Mouse (Mus musculus) heart, postnatal 36 days (tissue): ENCODE results near the gene Trpv4. TPM values are rescaled to one million over a fixed set of nuclear protein-coding genes. Genes with fewer than 3 reads are reported as not detected.

ENCODE experiments used
- DNase-seq, 2 experiments: peaks; one replicate each; pipeline ENCODE4 v3.0.0; 2021 to 2022
- intact Hi-C: fragments of 180-260 bp; cut with DNase I; formaldehyde crosslinking; loops from one replicate; pipeline ENCODE4 v1.15.1; 2025
- total RNA-seq, 2 experiments: library from RNA; stranded (reverse); gene quantifications; 2 replicates each; pipeline ENCODE4 v1.2.3; 2021

The Trpv4 gene
- 1 to 10 TPM; 2.6 to 7.0 TPM for total RNA-seq

- DNase-seq, result peak; percentile 30 to 45
- intact Hi-C loops, result no loop called here
Measured at GRCm38 (mm10) chr5:114658255-114658654, at the start of gene Trpv4. Trpv4 (minus strand) TSS chr5:114658421.

GRCm38 (mm10) chr5:114707265-114708068 is 49.2 kb upstream of the Trpv4 start, which contains the start of gene Tchp:
Tchp (plus strand) TSS chr5:114707760.
- DNase-seq, result peak; percentile 95 to 97
- intact Hi-C loops, result loop anchor here (1.0 to 5.0 kb wide), 4 partner anchors 31 to 150 kb away; partner anchors contain the start of genes Ankrd13a and Gm9936

GRCm38 (mm10) chr5:114702403-114703392 is 44.5 kb upstream of the Trpv4 start:
- no peak for DNase-seq
- intact Hi-C loops, result no loop called here

GRCm38 (mm10) chr5:114699015-114699414 is 40.8 kb upstream of the Trpv4 start:
- DNase-seq, result peak; percentile 25 to 38
- intact Hi-C loops, result no loop called here

GRCm38 (mm10) chr5:114698044-114698746 is 40.0 kb upstream of the Trpv4 start:
- intact Hi-C loops, result no loop called here

GRCm38 (mm10) chr5:114696939-114697338 is 38.7 kb upstream of the Trpv4 start:
- no peak for DNase-seq
- intact Hi-C loops, result no loop called here

More at GRCm38 (mm10) chr5:114698044-114698746, 40.0 kb upstream of the Trpv4 start:
- DNase-seq, result peak; percentile 48 to 58

- DNase-seq, result no peak
- intact Hi-C loops, result no loop called here
Measured at GRCm38 (mm10) chr5:114695775-114696174, 37.6 kb upstream of the Trpv4 start.

GRCm38 (mm10) chr5:114690633-114691567 is 32.7 kb upstream of the Trpv4 start, which contains the start of gene Gltp:
Gltp (minus strand) TSS chr5:114690984.
- intact Hi-C loops, result loop anchor here (2.0 kb wide), 1 partner anchor 22 kb away; no protein-coding TSS in a partner anchor
- DNase-seq, result peak; percentile 90 to 91

GRCm38 (mm10) chr5:114689700-114690366 is 31.6 kb upstream of the Trpv4 start:
- DNase-seq, result peak in 1 of 2 experiments; percentile 35
- intact Hi-C loops, result loop anchor here (2.0 kb wide), 1 partner anchor 21 kb away; no protein-coding TSS in a partner anchor

- no peak for DNase-seq
- intact Hi-C loops, result no loop called here
Measured at GRCm38 (mm10) chr5:114688703-114689102, 30.5 kb upstream of the Trpv4 start.

GRCm38 (mm10) chr5:114687901-114688300 is 29.7 kb upstream of the Trpv4 start:
- DNase-seq, result no peak
- intact Hi-C loops, result no loop called here

- no peak for DNase-seq
- intact Hi-C loops, result no loop called here
Measured at GRCm38 (mm10) chr5:114686726-114687210, 28.5 kb upstream of the Trpv4 start.

- DNase-seq, result no peak
- intact Hi-C loops, result no loop called here
Measured at GRCm38 (mm10) chr5:114685986-114686385, 27.8 kb upstream of the Trpv4 start.

- DNase-seq, result no peak
- intact Hi-C loops, result no loop called here
Measured at GRCm38 (mm10) chr5:114681717-114682116, 23.5 kb upstream of the Trpv4 start.

GRCm38 (mm10) chr5:114680676-114681285 is 22.6 kb upstream of the Trpv4 start:
- intact Hi-C loops, result no loop called here
- no peak for DNase-seq

GRCm38 (mm10) chr5:114679841-114680591 is 21.8 kb upstream of the Trpv4 start:
- intact Hi-C loops, result no loop called here
- DNase-seq, result no peak

GRCm38 (mm10) chr5:114674594-114674993 is 16.4 kb upstream of the Trpv4 start:
- intact Hi-C loops, result no loop called here
- DNase-seq, result no peak
